Mouse (Mus musculus) layer of hippocampus, adult 9-10 months (tissue): ENCODE measurements around the gene Crybb2.

Source experiments
- DNase-seq: peaks from one replicate; pipeline ENCODE4 v3.0.0; 2022; ENCODE audit warnings: low spot score

The Crybb2 gene

DNA sequence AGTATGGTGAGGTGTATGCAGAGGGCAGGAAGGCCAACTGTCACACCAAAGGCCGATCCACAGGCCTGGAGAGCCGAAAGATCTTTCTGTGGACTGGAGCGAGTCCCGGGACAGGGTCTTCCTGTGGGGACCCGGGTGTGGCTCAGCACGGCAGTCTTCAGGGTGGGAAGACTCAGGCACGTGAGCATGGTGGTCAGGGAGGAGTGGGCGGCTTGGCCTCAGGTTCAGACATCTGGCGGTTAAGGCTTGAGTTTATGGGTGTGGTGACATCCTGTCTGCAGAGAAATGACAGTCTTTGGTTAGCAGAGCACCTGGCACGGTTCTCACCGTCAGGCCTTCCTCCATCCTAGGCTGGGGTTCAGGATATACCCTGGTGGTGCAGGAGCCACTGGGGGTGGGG, 20.8 kb upstream of the Crybb2 start:
- DNase-seq = no peak

DNA sequence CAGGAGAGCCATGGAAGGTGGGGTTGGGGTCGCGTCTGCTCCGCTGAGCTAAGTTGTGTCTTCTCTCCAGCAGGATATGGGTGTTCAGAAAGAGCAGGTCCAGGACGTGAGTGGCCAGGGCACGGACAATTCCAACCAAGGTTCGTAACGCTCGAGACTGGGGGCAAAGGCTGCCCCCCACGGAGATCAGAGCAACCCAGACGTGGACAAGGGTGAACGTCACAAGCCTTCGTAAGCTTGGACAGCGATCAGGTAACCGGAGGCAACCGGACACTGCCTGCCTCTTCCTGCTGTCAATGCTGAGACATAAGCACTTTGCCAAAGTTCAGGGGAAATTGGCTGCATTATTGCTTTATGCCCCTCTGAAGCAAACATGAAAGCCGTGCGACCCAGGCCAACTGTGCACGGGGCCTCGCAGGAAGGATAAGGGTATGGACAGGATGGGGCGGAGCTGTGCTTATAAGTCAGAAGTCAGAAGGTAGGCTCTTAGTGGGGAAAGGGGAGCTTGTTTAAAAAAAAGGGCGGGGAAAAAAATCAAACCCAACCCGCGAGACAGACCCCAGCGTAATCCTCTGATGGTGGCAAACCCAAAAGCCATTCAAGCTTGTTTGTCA, 20.3 kb upstream of the Crybb2 start:
- no peak for DNase-seq

DNA sequence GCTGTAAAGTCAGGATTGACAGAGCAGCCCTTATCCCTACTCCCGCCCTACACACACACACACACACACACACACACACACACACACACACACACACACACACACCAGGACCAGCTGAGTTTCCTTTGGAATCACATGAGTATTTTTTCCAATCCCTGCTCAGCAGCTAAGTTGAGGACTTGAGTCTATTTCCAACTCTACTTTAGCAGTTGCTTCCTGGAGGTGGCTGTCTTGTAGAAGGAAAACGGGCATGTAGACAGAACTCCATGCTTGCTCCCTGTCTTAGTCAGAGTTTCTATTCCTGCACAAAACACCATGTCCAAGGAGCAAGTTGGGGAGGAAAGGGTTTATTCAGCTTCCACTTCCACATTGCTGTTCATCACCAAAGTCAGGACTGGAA, 17.5 kb upstream of the Crybb2 start:
- no peak for DNase-seq

GRCm38 (mm10) chr5:113086990-113087389, 17.1 kb upstream of the Crybb2 start:
- DNase-seq = no peak

- DNase-seq = no peak
These were observed 16.5 kb upstream of the Crybb2 start for GRCm38 (mm10) chr5:113086439-113086838.

- DNase-seq = no peak
These were observed 16.0 kb upstream of the Crybb2 start for GRCm38 (mm10) chr5:113085931-113086330.

DNA sequence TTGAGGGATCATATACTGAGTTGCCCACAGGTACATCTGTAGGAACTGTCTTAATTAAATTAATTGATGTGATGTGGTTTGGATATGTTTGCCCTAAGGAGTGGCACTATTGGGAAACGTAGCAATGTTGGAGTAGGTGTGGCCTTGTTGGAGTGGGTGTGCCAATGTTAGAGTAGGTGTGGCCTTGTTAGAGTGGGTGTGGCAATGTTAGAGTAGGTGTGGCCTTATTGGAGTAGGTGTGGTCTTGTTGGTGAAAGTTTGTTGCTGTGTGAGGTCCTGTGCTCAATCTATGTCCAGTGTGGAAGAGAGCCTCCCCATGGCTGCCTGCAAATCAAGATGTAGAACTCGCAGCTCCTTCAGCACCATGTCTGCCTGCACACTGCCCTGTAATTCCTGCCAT, 14.4 kb upstream of the Crybb2 start:
- no peak for DNase-seq

DNA sequence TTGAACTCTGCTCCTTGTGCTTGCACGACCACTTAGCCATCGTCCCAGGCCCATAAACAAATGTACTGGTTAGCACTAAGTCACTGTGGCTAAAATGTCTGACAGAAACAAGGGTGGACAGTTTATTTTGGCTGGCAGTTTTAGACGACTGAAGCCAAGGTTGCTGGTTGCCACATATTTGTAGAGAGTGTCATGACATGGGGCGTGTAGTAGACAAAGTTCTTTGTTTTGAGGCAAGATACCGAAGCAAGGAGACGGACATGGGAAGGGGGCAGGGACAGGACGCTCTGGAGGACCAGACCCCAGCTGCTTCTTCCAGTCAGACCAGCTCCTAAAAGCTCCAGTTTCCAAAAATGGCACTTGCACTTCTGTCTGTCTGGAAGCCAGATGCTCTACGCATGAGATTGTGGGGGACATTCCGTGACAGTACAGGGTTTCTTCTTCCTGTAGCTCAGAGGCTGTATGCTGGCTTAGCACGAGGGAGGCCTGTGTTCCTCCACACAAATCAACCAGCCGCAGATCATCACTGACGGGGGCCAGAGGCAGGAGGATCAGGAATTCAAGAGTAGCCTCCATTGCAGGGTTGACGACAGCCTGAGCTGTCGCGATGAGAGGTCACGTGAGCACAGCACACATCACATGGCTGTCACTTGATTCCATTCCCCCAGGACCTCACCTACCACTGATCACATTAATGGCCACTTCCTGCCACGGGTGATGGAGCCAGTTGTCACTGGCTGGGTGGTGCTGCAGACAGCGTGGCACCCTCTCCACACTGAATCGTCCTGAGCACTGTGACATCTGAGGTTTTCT, 12.6 kb upstream of the Crybb2 start:
- no peak for DNase-seq

- DNase-seq = no peak
These were observed 11.5 kb upstream of the Crybb2 start, which contains the start of gene Crybb3 for GRCm38 (mm10) chr5:113081439-113081838. Gene Crybb3 (minus strand): TSS chr5:113081584.

GRCm38 (mm10) chr5:113081020-113081419, 11.1 kb upstream of the Crybb2 start:
- no peak for DNase-seq

DNA sequence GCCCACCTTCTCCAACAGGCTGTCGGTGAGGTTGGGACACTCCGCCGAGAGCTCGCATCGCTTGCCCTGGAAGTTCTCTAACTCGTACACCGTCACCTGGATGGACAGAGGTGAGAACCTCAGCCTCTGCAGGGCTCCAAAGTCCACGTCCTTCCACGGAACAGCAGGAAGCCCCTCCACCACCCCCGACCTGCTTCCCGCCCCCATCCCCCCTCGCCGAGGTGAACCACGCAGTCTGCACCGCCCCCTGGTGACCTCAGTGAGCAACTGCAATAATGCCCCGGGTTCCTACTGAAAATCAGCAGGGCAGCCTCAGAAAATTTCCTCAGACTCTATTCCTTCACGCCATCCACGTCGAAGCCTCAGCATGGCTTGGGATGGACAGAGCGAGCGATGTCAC, 9.9 kb upstream of the Crybb2 start:
- no peak for DNase-seq

GRCm38 (mm10) chr5:113078686-113079085, 8.8 kb upstream of the Crybb2 start:
- DNase-seq = no peak

DNA sequence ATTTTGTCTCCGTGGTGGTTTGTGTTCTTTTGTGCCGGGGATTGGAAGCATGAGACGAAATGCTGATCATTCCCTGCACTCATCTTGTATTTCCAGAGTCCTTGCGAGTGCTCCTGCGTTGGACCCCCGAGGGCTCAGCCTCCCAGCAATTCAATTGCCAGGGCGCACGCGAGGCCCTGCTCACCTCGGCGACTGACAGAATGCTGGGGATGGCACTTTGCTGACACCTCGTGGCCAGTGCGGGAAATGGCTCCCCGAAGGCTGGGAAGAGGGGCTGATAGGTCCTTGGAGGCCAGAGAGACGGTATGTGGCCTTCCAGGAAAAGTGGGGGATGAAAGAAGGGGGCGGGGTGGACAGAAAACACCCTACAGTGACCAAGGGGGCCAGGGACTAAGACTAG, 15.6 kb downstream of the Crybb2 start:
- peak; percentile 59 for DNase-seq

DNA sequence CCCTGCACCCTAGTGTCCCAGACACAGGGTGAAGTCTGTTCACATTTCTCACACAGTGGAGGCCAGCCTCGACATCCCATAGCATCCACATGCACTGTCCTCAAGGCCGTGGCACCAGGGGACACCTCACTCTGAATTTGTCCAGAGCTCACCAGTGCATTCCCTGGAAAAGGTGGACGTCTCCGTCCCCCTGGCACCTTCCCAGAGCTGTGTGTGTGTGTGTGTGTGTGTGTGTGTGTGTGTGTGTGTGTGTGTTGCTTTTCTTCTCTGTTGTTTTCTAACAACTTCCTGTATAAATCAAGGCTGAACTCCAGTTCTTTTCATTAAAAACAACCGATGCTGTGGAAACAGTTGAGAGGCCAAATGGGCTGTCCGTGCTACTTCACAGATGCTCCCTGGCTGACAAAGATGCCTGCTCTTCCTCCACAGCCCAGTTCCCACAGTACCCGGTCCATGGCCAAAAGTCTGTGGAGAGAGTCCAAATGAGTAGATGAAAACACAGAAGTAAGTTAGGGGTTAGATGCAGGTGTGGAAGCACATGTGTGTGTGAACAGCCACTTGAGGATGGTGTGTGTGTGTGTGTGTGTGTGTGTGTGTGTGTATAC, 19.2 kb downstream of the Crybb2 start:
- DNase-seq = no peak

DNA sequence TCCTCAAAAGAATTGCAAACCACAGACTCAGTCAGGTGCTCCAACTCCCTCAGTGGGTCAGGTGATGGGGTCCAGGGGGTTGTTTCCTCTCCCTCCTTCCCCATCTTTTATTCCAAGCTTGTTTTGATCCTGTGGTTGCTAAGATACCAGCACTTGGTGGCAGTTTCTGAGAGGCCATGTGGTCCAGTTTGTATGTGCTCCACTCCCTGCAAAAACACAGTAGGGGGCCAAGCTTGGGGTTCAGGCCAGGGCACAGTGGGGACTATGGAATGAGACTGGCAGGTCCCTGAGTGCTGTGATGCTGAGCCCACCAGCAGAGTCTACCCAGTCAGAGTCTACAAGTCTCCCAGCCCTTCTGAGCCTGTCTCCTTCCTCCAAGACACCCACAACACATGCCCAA, 20.0 kb downstream of the Crybb2 start:
- no peak for DNase-seq

DNA sequence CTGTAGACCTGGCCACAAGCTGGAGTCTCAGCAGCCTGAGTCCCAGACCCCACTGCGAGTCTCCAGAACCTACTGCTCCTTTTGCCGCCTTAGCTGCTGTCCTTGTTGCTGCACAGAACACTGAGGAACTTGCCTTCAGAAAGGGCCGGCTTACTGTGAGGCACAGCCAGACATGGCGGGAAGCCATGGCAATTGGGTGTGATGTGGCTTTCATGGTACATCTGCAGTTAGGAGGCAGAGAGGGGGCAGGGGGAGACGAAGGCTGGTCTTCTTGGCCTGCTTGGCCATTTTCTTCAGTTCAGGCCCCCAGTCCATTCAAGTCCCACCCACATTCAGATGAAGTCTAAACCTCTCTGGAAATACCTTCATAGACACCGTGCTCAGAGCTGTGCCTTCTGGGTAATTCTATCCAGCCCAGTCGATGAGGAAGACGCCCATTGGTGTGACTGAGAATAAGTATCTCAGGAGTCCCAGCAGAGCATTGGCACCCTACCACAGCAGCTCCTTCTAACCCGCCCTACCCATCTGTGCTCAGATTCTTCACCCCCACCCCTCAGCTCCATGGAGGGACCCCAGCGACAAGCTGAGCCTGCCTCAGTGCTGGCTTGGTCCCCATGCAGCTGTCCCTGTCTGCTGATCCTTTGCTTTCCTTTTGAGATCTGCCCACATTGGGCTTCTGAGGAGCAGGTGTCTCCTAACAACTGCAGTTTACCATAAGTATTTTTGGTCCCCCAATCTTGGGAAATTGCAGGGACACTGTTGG, 24.2 kb downstream of the Crybb2 start:
- DNase-seq = no peak

DNA sequence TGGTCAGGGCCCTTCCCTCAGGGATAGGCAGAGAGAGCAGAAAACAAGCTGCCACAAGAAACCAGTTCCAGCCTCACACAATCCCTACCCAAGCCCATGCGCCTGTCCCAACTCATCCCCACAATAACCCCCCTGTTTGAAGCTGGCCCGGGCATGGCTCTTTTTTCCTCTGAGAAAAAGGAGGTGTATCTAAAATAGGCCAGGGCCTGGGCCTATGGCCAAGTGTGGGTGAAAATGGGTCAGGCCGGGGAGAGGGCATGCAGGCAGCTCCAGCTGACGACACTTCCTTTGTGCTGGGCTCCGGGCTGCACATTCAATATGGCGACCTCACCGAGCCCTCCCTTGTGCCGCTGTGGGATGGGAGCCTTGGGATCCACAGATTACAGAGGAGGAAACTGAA, 26.4 kb downstream of the Crybb2 start:
- DNase-seq = no peak

GRCm38 (mm10) chr5:113041567-113042071, 28.3 kb downstream of the Crybb2 start:
- DNase-seq = no peak

DNA sequence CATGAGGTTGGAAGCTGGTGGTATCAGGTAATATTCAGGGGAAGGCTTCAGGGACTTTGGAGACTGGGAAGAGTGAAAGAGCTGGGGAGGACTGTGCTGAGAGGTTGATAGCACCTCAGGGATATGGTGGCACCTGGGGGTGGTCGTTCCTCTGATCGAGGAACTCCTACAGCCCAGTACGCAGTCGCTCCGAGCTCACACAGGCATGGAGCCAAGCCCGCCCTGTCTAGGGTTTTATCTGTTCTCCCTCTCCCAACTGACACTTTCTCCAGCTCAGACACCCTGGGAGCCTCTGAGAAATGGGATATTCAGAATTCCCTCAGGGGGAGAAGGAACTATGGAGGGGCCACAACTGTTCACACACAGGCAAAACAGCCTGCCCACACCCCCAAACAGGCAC, 29.1 kb downstream of the Crybb2 start:
- DNase-seq = no peak

DNA sequence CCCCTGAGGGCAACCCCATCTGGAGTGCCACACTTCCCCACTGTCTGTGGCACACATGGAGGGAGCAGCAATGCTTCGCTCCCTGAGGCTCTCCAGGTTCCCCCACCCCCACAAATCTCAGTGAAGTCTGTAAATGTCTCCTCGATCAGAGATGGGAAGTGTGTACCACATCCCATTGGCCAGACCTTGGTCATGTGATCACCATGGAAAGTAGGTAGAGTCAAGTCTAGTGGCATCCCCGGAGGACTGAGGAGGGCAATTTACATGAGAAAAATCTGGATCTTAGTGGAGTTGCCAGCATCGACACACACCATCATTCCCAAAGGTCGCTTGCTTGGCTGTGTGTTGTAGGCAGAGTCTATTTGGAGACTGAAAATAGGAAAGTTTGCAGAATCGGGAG, 31.3 kb downstream of the Crybb2 start:
- no peak for DNase-seq

DNA sequence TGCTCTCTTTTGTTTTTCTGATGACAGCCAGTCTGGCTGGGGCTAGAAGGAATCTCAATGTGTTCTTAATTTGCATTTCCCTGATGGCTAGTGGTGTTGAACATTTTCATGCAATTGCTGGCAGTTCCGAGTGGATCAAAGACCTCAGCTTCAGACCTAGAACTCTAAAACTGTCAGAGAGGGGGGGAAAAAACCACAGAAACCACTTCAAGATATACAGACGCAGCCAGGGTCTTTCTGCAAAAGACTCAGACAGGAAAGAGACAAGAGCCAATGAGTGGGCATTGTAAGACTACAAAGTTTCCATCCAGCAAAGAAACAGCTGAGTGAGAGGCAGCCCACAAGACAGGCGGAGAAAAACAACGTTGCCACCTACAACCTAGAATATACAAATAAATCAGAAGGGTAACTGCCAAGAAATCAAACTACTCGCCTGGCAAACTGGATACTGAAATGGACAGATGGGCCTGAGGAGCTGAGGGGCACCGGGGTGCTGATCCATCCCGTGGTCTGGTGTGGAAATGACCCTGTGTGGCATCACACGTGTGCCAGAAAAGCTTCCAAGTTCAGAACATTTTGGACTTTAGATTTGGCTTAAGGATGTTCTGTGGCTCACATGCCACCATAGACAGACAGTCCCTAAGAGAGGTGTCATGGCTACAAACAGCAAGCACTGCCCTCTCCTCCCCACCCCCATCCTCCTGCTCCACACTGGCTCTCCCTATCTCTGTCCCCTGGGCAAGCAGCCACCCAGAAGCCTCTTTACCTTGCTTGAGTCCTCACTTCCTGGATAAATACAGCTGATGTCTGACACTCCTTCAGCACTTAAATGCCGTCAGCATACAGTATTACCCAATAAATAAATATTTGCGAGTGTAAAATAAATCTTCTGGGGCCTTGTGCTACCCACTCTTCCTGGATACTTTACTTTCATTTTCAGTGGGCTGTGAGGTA, 34.5 kb downstream of the Crybb2 start:
- no peak for DNase-seq
